Mouse (Mus musculus) layer of hippocampus, adult 8-10 months (tissue): Measurements from ENCODE around the gene Pde4c. TPM values are rescaled to one million over a fixed set of nuclear protein-coding genes. Genes with fewer than 3 reads are reported as not detected.

ENCODE experiments used
- DNase-seq, 2 experiments: peaks; one replicate each; pipeline ENCODE4 v3.0.0; 2022; ENCODE audit warnings: low spot score in 2 of 2
- microRNA-seq, 2 experiments: library from miRNA; unstranded; fragments of <30 nt; microRNA quantifications; one replicate each; pipeline ENCODE4 v1.2.0; 2022
- total RNA-seq, 4 experiments: library from RNA; stranded (reverse); gene quantifications; 2 replicates each; pipeline ENCODE4 v1.2.4; 2022

Pde4c gene
- total RNA-seq, 4 experiments from 2014 or later: 1.1 to 2.9 (median 1.5) TPM

DNA sequence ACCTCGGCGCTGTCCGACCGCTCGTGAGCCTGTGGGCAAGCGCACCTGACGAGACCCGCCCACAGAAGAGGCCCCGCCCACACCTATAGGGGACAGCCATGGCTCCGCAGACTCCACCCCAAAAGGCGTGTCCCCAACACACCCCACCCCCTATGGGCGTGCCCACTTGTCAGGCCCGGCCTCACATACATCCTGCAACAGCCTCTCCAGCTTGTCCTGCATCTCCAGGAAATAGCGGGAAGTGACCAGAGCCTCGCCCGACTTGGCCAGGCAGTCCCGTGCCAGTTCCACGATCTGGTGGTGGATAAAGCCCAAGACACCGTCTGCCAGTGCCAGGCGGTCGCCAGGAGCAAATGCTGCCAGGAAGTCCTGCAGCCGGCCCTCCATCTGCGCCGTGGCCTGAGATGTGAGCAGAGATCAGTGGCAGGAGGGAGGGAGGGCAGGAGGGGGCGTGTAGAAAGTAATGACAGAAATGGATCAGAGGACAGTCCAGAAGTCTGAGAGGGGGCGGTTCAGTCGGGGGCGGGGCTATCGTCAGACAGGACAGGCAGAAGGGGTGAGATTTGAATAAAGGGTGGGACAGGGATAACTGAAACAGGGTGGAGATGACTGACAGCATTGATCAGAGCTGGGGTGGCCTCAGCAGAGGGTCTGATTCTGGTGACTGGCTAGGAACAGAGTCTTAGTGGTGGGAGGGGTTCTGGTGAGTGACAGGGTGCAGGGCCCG is 64.6 kb downstream of the Pde4c start:
- no peak for DNase-seq

DNA sequence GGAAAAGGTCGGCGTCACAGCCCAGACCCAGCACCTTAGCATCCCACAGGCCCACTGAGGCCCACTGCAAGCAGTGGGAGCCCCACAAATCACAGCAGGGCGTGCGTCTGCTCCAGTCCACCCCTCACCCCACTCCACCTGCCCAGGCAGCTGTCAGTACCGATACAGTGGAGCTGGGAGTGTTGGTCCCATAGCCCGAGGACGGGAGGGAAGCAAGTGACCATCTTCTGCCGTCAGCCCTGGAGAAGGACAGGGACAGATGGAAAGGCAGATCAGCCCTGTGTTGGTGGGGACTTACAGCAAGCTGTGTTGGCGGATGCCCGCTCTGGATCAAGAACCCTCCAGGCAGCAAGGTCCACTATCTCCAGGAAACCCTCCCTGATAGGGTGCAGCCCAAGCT is 65.5 kb downstream of the Pde4c start:
- DNase-seq: no peak

- DNase-seq: no peak
These were observed 67.3 kb downstream of the Pde4c start for GRCm38 (mm10) chr8:70790846-70791245.

- DNase-seq: peak in 1 of 2 experiments; percentile 62
These were observed 67.8 kb downstream of the Pde4c start for GRCm38 (mm10) chr8:70791294-70791701.

DNA sequence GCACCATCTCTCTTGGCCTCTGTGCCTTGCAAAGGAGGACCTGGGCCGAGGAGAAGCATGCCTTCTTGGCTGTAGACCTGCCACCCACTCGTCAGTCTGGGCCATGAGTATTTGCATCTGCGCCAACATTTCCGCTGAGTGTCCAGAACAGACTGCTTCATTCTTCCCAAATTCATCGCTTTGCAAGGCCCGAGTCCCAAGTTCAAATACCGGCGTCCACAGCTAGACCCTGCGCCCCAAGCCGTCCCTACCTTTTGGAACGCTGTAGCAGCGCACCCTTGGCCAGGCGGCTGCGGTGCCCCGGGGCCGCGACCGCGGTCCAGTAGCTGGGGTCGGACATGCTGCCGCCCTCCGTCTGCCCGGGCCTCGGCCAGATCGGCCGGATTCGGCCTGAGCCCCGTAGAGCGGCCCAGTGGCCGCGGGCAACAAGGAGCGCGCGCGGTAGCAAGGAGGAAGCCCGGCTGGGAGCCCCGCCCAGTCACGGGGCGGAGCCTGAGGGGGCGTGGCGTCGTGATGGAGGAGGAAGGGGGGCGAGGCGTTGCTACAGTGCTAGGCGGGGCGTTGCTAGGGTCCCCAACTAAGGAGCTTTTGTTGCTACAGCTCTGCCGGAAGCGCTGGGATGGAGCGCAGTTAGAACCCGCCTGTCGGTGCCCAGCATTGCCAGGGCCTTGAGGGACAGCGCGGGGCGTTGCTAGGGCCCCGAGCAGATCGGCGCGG is 68.6 kb downstream of the Pde4c start:
- DNase-seq: peak; percentile 95 to 97

DNA sequence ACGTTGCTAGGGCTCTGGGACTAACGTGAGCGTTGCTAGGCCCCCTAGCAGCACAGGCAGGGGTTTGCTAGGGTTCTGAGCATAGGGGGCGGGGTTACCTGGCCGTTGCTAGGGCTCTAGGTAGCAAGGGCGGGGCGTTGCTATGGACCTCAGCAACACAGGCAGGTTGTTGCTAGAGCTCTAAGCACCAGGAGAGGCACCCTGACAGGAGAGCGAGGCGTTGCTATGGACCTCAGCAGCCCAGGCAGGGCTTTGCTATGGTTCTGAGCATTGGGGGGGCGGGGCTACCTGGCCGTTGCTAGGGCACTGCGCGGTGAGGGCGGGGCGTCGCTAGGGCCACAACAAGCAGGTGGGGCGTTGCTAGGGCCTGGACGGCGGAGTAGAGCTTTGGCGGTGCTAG is 69.2 kb downstream of the Pde4c start:
- no peak for DNase-seq

GRCm38 (mm10) chr8:70794215-70794614 is 70.7 kb downstream of the Pde4c start:
- DNase-seq: no peak

DNA sequence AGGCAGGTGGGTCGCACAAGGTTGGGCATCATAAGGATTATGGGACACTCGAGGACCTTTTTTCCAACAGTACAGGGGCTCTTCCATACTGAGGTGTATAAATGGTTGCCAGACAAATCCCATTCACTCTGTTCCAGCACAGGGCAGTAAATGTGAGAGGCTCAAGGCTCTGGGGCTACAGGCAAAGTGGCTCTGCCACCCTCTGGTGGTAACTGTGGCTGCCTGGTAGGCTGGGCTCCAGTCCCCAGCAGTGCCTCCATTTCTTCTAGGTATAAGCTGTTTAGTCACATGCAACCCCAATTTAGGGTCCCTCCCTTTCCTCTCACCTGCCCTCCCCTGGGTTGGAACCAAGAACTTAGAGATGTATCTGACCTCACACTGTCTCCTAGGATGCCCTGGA is 71.8 kb downstream of the Pde4c start:
- DNase-seq: no peak

DNA sequence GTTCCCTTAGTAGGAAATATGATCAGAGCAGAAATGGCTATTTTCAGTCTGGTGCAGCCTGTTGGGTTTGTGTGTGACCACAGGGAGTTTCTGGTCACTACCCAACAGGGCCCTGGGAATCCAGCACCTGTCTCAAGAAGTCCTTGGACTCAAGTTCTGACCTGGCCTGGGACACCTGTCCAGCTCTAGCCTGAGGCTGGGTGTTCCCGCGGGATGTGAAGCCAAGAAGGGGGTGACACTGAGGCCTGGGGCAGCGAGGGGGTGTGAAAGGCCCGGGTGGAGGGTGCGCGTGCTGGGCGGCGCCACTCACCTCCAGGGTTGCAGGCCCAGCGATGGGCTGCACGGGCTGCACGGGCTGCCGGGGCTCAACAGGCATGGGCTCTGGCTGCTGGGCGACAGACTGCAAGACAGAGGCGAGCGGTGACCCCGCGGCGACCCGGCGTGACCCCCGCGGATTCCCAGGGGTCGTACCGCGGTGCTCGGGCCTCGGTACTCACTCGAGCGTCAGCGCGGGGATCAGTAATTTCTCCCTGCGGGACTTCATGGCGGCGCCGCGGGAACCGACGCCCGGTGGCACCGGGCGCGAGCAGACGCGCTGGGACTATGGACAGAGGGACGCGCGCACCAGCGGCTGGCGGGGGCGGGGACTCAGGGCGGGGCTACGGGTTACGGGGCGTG is 73.0 kb downstream of the Pde4c start:
- DNase-seq: peak in 1 of 2 experiments; percentile 37

DNA sequence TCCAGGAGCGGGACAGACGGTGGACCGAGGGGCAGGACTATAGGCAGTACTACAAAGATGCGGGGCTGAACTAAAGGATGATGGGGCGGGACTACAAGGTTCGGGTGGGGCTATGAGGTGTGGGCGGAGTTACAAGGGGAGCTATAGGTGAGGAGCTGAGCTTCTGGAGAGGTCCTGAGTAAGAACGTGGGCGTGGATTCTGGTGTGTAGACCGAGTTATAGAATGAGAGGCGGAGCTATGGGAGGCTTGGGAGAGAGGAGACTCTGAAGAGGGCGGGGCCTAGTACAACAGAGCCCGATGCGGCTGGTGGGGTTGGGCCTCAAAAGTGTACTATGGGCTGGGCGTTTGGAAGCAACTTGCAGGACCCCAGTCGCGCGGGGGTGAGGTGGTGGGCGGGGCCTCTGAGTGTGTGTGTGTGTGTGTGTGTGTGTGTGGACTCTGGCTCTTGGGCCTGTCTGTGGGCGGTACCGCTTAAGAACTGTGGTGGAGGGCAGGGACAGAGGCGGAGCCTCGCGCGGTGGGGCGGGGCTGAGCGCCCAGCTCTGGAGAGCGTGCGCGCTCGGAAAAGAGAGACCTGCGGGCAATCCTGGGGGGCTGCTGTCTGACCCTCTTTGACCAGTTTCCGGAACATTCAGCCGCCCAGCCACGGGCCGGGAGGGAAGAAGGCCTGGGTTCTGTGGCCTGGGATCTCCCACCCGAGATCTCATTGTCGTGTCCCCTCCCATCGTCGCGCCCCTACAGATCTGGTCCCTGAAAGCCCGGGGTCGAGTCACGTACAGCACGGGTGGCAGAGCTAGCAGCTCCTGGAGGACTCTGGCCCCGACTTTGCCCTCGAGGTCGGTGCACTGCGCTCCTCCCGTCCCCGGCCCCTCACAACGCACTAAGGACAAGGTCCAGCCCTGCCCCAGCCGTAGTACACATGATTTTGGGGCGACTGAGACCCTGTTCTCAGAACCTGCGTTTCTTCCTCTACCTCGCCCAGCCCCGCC is 73.9 kb downstream of the Pde4c start:
- DNase-seq: peak; percentile 88 to 94

DNA sequence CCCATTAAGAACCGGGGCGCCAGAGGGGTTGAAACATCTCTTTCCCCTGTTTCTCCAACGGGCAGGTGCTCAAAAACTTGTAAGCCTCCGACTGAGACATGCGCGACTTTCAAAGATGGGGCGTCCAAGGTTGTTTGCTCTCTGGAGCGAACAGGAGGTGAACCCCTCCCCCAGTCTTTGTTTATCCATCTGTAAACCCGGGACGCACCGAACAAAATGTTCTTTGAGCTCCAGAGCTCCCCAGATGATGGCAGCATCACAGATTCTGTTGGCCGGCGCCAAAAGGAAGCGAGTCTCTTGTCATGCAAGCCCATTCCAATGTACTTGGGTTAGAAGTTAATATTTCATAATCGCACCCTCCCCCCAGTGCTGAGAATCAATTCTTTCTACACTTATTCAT is 74.8 kb downstream of the Pde4c start:
- peak; percentile 78 to 81 for DNase-seq

DNA sequence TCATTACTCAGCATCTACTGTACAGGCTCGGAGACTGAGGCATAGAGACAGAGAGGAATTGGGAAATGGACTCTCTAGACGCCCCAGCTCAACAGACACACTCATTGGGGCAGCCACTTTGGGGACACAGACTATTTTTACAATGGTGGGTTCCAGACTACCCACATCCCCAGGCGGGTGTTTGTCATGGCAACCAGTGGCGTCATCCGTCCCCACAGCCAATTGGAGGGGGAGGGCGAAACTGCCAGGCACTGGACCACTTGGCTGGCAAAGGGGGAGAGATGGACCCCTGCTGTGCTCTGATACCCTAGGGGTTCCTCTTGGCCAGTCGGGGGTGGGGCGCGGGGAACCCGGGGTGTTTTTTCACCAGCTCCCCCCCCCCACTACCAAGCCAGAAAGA is 77.1 kb downstream of the Pde4c start:
- DNase-seq: peak in 1 of 2 experiments; percentile 62

Small RNA genes within 50 kb of the gene (microRNA-seq; reads per million reads assigned to microRNA genes)
- gene Mir7240: 41.2 to 55.3 reads per million in 2 experiments

Other genes with a start within 250 kb of the Pde4c start
- 10 to 100 TPM; 48.4 to 56.6 (median 53.1) TPM for gene Klhl26, start 246.8 kb upstream of the Pde4c start, total RNA-seq
- 100 to 1,000 TPM; 284 to 307 (median 293) TPM for gene Tmem59l, start 236.4 kb upstream of the Pde4c start, total RNA-seq
- gene Crlf1, start 230.6 kb upstream of the Pde4c start, total RNA-seq: 10 to 100 TPM; 20.4 to 31.5 (median 30.1) TPM
- gene Rex1bd, start 217.0 kb upstream of the Pde4c start, total RNA-seq: 100 to 1,000 TPM in 2 of 4 experiments, 10 to 100 TPM in 2; 86.4 to 104 (median 97.3) TPM
- 1,000 to 10,000 TPM in 2 of 4 experiments, 100 to 1,000 TPM in 2; 772 to 1,065 (median 933) TPM for gene Uba52, start 212.9 kb upstream of the Pde4c start, total RNA-seq
- gene Fkbp8, start 196.0 kb upstream of the Pde4c start, total RNA-seq: 100 to 1,000 TPM; 420 to 440 (median 425) TPM
- 10 to 100 TPM; 36.7 to 46.9 (median 39.6) TPM for gene Kxd1, start 195.8 kb upstream of the Pde4c start, total RNA-seq
- gene Ell, start 184.3 kb upstream of the Pde4c start, total RNA-seq: 10 to 100 TPM; 19.6 to 22.0 (median 20.8) TPM
- 10 to 100 TPM; 42.8 to 55.9 (median 51.8) TPM for gene Isyna1, start 129.3 kb upstream of the Pde4c start, total RNA-seq
- gene Ssbp4, start 114.8 kb upstream of the Pde4c start, total RNA-seq: 100 to 1,000 TPM; 196 to 262 (median 224) TPM
- 1 to 10 TPM in 2 of 4 experiments, under 1 TPM in 2; 0.24 to 1.6 (median 1.1) TPM for gene Lrrc25, start 107.6 kb upstream of the Pde4c start, total RNA-seq
- not detected for gene Gdf15, start 91.3 kb upstream of the Pde4c start, total RNA-seq
- 10 to 100 TPM; 19.8 to 34.7 (median 23.3) TPM for gene Pgpep1, start 63.3 kb upstream of the Pde4c start, total RNA-seq
- gene Lsm4, start 50.5 kb upstream of the Pde4c start, total RNA-seq: 10 to 100 TPM; 57.1 to 66.2 (median 64.1) TPM
- 100 to 1,000 TPM; 149 to 190 (median 160) TPM for gene Jund, start 24.8 kb upstream of the Pde4c start, total RNA-seq
- under 1 TPM in 2 of 4 experiments, not detected in 2; 0.14 to 0.16 TPM for gene Iqcn, start 20.3 kb upstream of the Pde4c start, total RNA-seq
- gene Gm3336, start 5.2 kb upstream of the Pde4c start, total RNA-seq: not detected
- gene Rab3a, start 31.0 kb downstream of the Pde4c start, total RNA-seq: 100 to 1,000 TPM; 732 to 771 (median 756) TPM
- gene Mpv17l2, start 37.2 kb downstream of the Pde4c start, total RNA-seq: 10 to 100 TPM; 30.3 to 38.5 (median 31.7) TPM
- 100 to 1,000 TPM; 145 to 157 (median 153) TPM for gene Pik3r2, start 53.0 kb downstream of the Pde4c start, total RNA-seq
- 100 to 1,000 TPM; 340 to 427 (median 396) TPM for gene Mast3, start 81.3 kb downstream of the Pde4c start, total RNA-seq
- 1 to 10 TPM in 1 of 4 experiments, under 1 TPM in 3; 0.83 to 1.1 (median 0.85) TPM for gene Il12rb1, start 84.7 kb downstream of the Pde4c start, total RNA-seq
- 10 to 100 TPM; 14.8 to 25.8 (median 21.3) TPM for gene Arrdc2, start 116.0 kb downstream of the Pde4c start, total RNA-seq
- gene Kcnn1, start 139.5 kb downstream of the Pde4c start, total RNA-seq: 10 to 100 TPM; 16.5 to 20.0 (median 16.6) TPM
- 10 to 100 TPM; 69.8 to 87.9 (median 78.7) TPM for gene Ccdc124, start 150.2 kb downstream of the Pde4c start, total RNA-seq
- gene Slc5a5, start 169.0 kb downstream of the Pde4c start, total RNA-seq: 10 to 100 TPM; 10.5 to 12.3 (median 11.0) TPM
- 100 to 1,000 TPM; 619 to 893 (median 714) TPM for gene Rpl18a, start 173.7 kb downstream of the Pde4c start, total RNA-seq
- gene Map1s, start 182.2 kb downstream of the Pde4c start, total RNA-seq: 10 to 100 TPM; 85.7 to 93.1 (median 88.8) TPM